Mouse (Mus musculus) neural tube, embryonic 11.5 days (tissue): ENCODE results near the gene Ccdc172. TPM values are rescaled to one million over a fixed set of nuclear protein-coding genes. Genes with fewer than 3 reads are reported as not detected.

ENCODE experiments used
- ATAC-seq: fragments of 200-750 bp; cut with Nextera tagmentation; 2 replicates; pipeline ENCODE4 v1.8.0; 2017; ENCODE audit warnings: moderate number of reproducible peaks, mild to moderate bottlenecking, moderate TSS enrichment, moderate library complexity; ENCODE audit not compliant: insufficient read depth, low FRiP score, low TSS enrichment
- DNase-seq: peaks from one replicate; pipeline ENCODE4 v3.0.0-alpha.2; 2015; ENCODE audit warnings: low spot score
- H3K27ac ChIP-seq: fragments of 300-500 bp; sonication (generic); 2 replicates; pipeline ENCODE4 v1.5.1; 2014; ENCODE audit warnings: low read depth, mild to moderate bottlenecking, low read length
- H3K27me3 ChIP-seq: fragments of 300-500 bp; sonication (generic); 2 replicates; pipeline ENCODE4 v1.6.1; 2014; ENCODE audit warnings: mild to moderate bottlenecking, low read length, mixed read lengths; ENCODE audit not compliant: control insufficient read depth, insufficient read depth
- H3K36me3 ChIP-seq: fragments of 300-500 bp; sonication (generic); 2 replicates; pipeline ENCODE4 v1.6.1; 2014; ENCODE audit warnings: mild to moderate bottlenecking, low read length, moderate library complexity, mixed read lengths; ENCODE audit not compliant: control insufficient read depth, insufficient read depth
- H3K4me1 ChIP-seq: fragments of 300-500 bp; sonication (generic); 2 replicates; pipeline ENCODE4 v1.6.1; 2014; ENCODE audit warnings: low read length, mixed read lengths; ENCODE audit not compliant: control insufficient read depth, insufficient read depth
- H3K4me2 ChIP-seq: fragments of 300-500 bp; sonication (generic); 2 replicates; pipeline ENCODE4 v1.6.1; 2014; ENCODE audit warnings: low read depth, mild to moderate bottlenecking, moderate library complexity
- H3K4me3 ChIP-seq: fragments of 300-500 bp; sonication (generic); 2 replicates; pipeline ENCODE4 v1.5.1; 2014; ENCODE audit warnings: low read depth, low read length
- H3K9ac ChIP-seq: fragments of 300-500 bp; sonication (generic); 2 replicates; pipeline ENCODE4 v1.6.1; 2014; ENCODE audit warnings: mild to moderate bottlenecking, low read length
- H3K9me3 ChIP-seq: fragments of 300-500 bp; sonication (generic); 2 replicates; pipeline ENCODE4 v1.6.1; 2016; ENCODE audit warnings: low read length; ENCODE audit not compliant: control insufficient read depth
- whole genome bisulfite sequencing: fragments of 180-500 bp; shearing (Covaris S2); extraction: QIAGEN DNeasy Blood & Tissue Kit; methylation state at CpG from one replicate; pipeline ENCODE4 v1.1.7; 2014; 5-methylcytosine and 5-hydroxymethylcytosine counted together
- polyA plus RNA-seq: library from polyadenylated mRNA; unstranded; fragments of >200 nt; fragmentation: Nextera tagmentation; extraction: Ambion mirVana; gene quantifications from 2 replicates; pipeline ENCODE4 v1.2.1, GENCODE M21; 2014

Ccdc172 gene
- polyA plus RNA-seq, 1 experiment from 2014 or later: not detected

GRCm38 (mm10) chr19:58550916-58551315, 39.1 kb downstream of the Ccdc172 start:
- WGBS: 72% methylated on average over 3 of the region's 3 CpGs
- no peak overlapping the region for H3K27ac ChIP-seq
- DNase-seq (no peak), ATAC-seq (no peak)
- H3K9ac ChIP-seq: no peak overlapping the region
- no peak overlapping the region for H3K4me3 ChIP-seq
- no peaks in the 10 kb centered on the region for H3K4me1 ChIP-seq
- H3K27me3 ChIP-seq: no peaks in the 10 kb centered on the region
- H3K9me3 ChIP-seq: no peaks in the 10 kb centered on the region
- H3K4me2 ChIP-seq: no peak overlapping the region
- H3K36me3 ChIP-seq: no peaks in the 10 kb centered on the region

DNA sequence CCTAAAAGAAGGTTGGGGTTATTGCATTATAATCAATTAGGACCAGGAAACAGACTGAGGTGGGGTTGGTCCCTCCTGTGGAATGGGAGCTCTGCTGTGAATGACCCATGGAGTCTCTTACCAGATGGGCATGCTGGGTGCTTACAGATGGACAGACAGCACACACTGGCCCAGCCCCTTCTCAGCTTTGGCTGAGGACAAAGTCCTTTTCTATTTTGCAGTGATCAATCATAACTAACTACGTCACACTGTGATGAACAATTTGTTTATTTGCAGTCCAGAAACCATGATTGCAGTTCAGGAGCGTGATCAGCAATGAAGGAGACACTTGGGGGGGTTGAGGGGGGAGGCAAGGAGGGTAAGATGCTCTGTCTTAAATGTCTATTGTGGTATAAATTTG, 43.2 kb downstream of the Ccdc172 start:
- no peak for ATAC-seq
- Histone ChIP-seq H3K9ac (no peak overlapping the region), H3K4me1 (no peaks in the 10 kb centered on the region), H3K36me3 (no peaks in the 10 kb centered on the region), H3K4me3 (no peak overlapping the region), H3K4me2 (no peak overlapping the region), H3K27me3 (no peaks in the 10 kb centered on the region), H3K9me3 (no peaks in the 10 kb centered on the region), H3K27ac (no peak overlapping the region)
- no peak for DNase-seq
- 67% methylated on average over 2 of the region's 2 CpGs for WGBS

GRCm38 (mm10) chr19:58558352-58558751, 46.6 kb downstream of the Ccdc172 start:
- Histone ChIP-seq H3K27ac (no peak overlapping the region), H3K4me3 (no peak overlapping the region), H3K4me2 (no peak overlapping the region), H3K27me3 (no peaks in the 10 kb centered on the region), H3K9me3 (no peaks in the 10 kb centered on the region), H3K4me1 (no peaks in the 10 kb centered on the region), H3K9ac (no peak overlapping the region), H3K36me3 (no peaks in the 10 kb centered on the region)
- WGBS: 54% methylated on average over 5 of the region's 5 CpGs
- peak; percentile 39 for DNase-seq
- ATAC-seq: no peak

DNA sequence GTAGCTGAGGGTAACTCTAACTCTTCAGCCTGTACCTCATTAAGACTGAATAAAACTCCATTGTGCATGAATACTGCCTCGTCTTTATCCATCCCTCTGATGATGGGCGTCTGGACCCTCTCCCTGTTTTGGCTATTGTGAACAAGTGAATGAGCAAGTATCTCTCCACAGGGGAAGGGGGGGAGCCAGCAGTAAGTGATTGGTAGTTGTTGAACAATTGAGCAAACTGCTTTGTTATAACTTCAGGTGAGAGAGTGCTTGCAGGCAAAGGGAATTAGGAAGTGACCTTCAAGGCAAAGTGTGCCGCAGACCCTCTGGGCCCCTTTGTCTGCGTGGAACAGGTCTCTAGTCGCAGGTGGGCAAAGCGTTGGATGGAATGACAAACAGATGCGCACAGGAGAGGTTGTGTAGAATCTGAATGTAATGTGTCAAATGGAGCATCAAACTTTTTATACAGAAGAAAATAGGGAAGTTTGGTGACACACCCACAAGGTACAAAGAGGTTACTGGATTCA, 50.6 kb downstream of the Ccdc172 start:
- H3K9ac ChIP-seq: no peak overlapping the region
- no peaks in the 10 kb centered on the region for H3K27me3 ChIP-seq
- no peak for ATAC-seq
- H3K36me3 ChIP-seq: no peaks in the 10 kb centered on the region
- H3K9me3 ChIP-seq: no peaks in the 10 kb centered on the region
- H3K4me2 ChIP-seq: no peak overlapping the region
- no peak overlapping the region for H3K4me3 ChIP-seq
- H3K27ac ChIP-seq: no peak overlapping the region
- DNase-seq: no peak
- 94% methylated on average over 7 of the region's 7 CpGs for WGBS
- H3K4me1 ChIP-seq: no peaks in the 10 kb centered on the region

GRCm38 (mm10) chr19:58571566-58571965, 59.8 kb downstream of the Ccdc172 start:
- Histone ChIP-seq H3K4me2 (no peak overlapping the region), H3K36me3 (no peaks in the 10 kb centered on the region), H3K9me3 (no peaks in the 10 kb centered on the region), H3K4me3 (no peak overlapping the region), H3K4me1 (no peaks in the 10 kb centered on the region), H3K27ac (no peak overlapping the region), H3K9ac (no peak overlapping the region), H3K27me3 (no peaks in the 10 kb centered on the region)
- 89% methylated on average over 2 of the region's 2 CpGs for WGBS
- ATAC-seq: no peak
- DNase-seq: no peak

DNA sequence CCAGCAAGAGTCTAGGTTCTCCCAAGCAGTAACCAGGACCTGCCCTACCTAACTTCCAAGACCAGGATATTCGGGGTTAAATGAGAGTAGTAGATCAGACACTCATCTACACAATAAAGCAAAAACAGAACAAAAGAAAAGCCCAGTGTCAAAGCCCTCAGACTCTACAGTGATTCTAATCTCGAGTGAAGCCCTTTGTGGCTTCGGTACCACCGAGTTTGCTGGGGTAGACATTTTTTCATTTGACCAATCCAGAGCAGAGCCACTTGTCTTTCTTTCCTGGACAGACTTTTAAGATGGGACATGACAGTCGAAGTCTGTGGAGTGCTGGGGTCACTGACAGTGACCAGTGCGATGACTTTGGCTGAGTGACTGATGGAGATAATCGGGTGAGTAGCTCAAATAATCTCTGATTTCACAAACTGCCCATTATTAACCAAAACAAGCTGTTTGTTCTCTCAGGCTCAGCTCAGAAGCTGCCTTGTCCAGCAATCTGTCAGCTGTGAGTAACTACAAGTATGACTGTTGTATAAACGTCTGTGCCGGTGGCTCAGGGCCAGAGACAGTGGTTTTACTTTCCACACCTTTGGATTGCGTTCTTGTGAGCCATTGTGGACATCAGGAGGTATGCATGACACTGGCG, 60.8 kb downstream of the Ccdc172 start:
- ATAC-seq (no peak), DNase-seq (no peak)
- Histone ChIP-seq H3K4me2 (no peak overlapping the region), H3K9me3 (no peaks in the 10 kb centered on the region), H3K36me3 (no peaks in the 10 kb centered on the region), H3K9ac (no peak overlapping the region), H3K27ac (no peak overlapping the region), H3K27me3 (no peaks in the 10 kb centered on the region), H3K4me3 (no peak overlapping the region), H3K4me1 (no peaks in the 10 kb centered on the region)
- 60% methylated on average over 11 of the region's 11 CpGs for WGBS

DNA sequence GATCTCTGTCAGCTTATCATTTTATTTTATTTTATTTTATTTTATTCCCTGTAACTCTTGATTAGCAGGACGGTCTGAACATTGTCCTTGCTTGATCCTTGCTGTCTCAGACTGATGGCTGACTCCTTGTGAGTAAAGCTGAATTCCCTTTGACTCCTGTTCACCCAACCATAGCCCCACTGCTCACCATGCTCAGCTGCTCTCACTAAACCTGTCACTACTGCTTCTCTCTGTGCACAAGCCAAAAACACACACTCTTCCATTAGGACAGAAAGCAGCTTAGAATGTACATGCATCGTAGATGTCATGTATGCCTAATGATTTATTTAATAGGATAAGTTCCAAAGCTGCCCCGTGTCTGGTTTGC, 61.3 kb downstream of the Ccdc172 start:
- Histone ChIP-seq H3K9ac (no peak overlapping the region), H3K4me3 (no peak overlapping the region), H3K4me2 (no peak overlapping the region), H3K9me3 (no peaks in the 10 kb centered on the region), H3K27me3 (no peaks in the 10 kb centered on the region), H3K27ac (no peak overlapping the region), H3K4me1 (no peaks in the 10 kb centered on the region), H3K36me3 (no peaks in the 10 kb centered on the region)
- 79% methylated on average over 3 of the region's 3 CpGs for WGBS
- ATAC-seq (no peak), DNase-seq (no peak)

DNA sequence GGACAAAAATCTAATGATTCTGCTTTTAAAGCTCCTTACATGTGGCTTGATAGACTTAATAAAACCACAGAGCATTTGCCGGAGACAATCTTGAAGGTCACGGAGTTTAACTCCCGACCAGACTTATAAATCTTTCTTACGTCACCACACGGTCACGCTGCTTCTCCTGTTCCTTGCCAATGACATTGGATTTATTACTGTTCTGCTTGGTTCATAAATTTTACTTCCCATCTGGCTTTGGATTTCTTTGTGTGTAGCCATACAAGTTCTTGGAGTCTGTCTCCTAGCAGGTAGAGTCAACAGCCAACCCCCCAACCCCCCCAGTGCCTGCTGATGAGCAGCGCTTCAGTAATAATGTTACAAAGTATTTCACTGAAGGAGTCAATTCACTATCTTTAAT, 70.2 kb downstream of the Ccdc172 start:
- H3K9me3 ChIP-seq: no peaks in the 10 kb centered on the region
- H3K9ac ChIP-seq: no peak overlapping the region
- no peaks in the 10 kb centered on the region for H3K36me3 ChIP-seq
- H3K4me3 ChIP-seq: no peak overlapping the region
- H3K27ac ChIP-seq: no peak overlapping the region
- DNase-seq (peak; percentile 20), ATAC-seq (no peak)
- H3K27me3 ChIP-seq: no peaks in the 10 kb centered on the region
- 27% methylated on average over 7 of the region's 7 CpGs for WGBS
- H3K4me2 ChIP-seq: no peak overlapping the region
- H3K4me1 ChIP-seq: no peaks in the 10 kb centered on the region

GRCm38 (mm10) chr19:58582956-58583355, 71.2 kb downstream of the Ccdc172 start:
- H3K4me3 ChIP-seq: no peak overlapping the region
- 87% methylated on average over 5 of the region's 5 CpGs for WGBS
- H3K4me1 ChIP-seq: no peaks in the 10 kb centered on the region
- ATAC-seq (no peak), DNase-seq (no peak)
- no peak overlapping the region for H3K4me2 ChIP-seq
- H3K9me3 ChIP-seq: no peaks in the 10 kb centered on the region
- H3K27ac ChIP-seq: no peak overlapping the region
- H3K9ac ChIP-seq: no peak overlapping the region
- no peaks in the 10 kb centered on the region for H3K36me3 ChIP-seq
- no peaks in the 10 kb centered on the region for H3K27me3 ChIP-seq
